Mouse (Mus musculus) ZHBTc4 (cell line): ENCODE measurements around the gene Ldlrap1.
"Not testable (repeated sequence)": the region's sequence is repeated elsewhere in the genome, so short reads cannot be mapped to it uniquely, and the experiment has no call there.

Source experiments
- DNase-seq: peaks from one replicate; pipeline ENCODE4 v3.0.0-alpha.2; 2011; ENCODE audit warnings: low read depth, low spot score

Gene Ldlrap1

DNA sequence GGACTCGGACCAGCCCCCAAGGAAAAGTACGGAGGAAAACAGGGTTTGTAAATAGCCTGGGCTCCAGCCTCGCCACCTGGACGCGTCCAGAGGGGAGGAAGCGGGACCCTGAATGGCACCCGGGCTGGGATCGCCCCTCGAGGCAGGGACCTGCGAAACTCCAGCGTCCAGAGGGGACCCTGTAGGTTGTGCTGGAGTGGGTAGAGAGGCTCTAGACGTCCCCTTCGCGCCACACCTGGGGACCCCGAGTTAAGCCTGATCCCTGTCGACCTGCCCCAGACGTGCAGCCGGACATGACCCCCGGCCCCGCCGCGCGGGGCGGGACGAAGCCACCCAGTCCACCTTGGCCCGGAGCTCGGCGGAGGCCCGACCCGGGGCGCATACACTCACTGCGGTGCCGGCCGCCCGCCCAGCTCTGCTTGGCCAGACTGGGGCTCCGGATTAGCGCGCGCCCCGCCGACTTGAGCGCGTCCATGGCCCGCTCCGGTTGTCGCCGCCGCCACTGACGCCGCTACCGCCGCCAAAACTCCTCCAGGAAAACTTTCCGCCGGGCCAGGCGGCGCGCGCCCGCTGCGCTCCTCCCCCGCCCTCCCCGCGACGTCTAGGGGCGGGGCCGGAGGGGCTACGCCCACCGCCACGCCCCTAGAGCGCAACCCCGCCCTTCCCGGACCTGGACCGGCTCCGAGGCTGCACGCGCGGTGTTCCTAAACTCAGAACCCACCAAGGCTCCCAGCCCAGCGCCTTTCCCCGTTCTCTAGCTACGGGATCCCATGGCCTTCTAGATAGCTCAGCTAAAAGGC, at the start of gene Ldlrap1:
Ldlrap1 (minus strand) TSS at position 599 of the 800 bp plus-strand sequence.
- DNase-seq = peak; percentile 88

GRCm38 (mm10) chr4:134814229-134814571, 46.4 kb upstream of the Ldlrap1 start:
- DNase-seq = no peak

- DNase-seq = peak; percentile 31
These were observed 45.8 kb upstream of the Ldlrap1 start for GRCm38 (mm10) chr4:134813406-134814228.

GRCm38 (mm10) chr4:134804765-134805164, 36.9 kb upstream of the Ldlrap1 start:
- DNase-seq = no peak

- no peak for DNase-seq
These were observed 34.9 kb upstream of the Ldlrap1 start for GRCm38 (mm10) chr4:134802765-134803164.

- no peak for DNase-seq
These were observed 34.3 kb upstream of the Ldlrap1 start for GRCm38 (mm10) chr4:134802155-134802554.

DNA sequence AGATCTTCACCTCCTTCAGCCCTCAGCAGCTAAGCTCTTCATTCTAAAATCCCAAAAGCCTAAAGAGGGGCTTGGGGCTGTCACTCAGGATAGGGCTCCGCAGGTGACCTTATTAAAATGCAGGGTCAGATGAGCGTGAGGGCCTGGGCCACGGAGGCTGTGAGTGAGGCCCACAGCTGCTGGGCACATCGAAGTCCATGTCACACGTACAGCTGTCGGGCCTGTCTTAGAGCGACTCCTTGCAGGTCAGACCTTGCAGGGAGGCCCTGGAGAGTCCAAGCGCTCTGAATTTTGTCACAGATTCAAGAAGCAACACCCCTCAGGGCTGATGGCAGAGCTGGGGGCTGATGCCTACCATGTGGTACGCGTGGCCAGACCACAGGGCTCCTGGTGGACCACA, 32.9 kb upstream of the Ldlrap1 start:
- no peak for DNase-seq

GRCm38 (mm10) chr4:134800098-134800497, 32.3 kb upstream of the Ldlrap1 start:
- no peak for DNase-seq

GRCm38 (mm10) chr4:134799272-134799671, 31.4 kb upstream of the Ldlrap1 start:
- peak; percentile 88 for DNase-seq

- DNase-seq = no peak
These were observed 31.0 kb upstream of the Ldlrap1 start for GRCm38 (mm10) chr4:134798861-134799260.

DNA sequence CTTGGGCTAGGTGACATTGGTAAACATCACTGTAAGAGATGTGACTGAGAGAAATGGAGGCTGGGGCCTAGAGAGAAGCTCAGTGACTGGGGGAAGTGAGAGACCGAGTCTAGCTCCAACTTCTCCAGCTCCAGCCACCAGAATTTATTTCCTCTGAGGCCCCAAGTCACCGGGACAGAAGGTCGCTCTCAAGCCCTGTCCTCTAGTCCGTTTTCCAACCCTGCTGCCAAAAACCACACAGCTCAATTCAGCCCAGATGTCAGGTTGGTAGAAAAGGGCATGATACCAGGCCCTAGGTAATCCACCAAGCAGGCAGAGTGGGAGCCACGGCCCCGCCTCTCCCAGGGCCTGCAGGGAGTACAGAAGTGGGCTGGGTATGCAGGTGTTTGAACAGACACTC, 29.8 kb upstream of the Ldlrap1 start:
- no peak for DNase-seq

DNA sequence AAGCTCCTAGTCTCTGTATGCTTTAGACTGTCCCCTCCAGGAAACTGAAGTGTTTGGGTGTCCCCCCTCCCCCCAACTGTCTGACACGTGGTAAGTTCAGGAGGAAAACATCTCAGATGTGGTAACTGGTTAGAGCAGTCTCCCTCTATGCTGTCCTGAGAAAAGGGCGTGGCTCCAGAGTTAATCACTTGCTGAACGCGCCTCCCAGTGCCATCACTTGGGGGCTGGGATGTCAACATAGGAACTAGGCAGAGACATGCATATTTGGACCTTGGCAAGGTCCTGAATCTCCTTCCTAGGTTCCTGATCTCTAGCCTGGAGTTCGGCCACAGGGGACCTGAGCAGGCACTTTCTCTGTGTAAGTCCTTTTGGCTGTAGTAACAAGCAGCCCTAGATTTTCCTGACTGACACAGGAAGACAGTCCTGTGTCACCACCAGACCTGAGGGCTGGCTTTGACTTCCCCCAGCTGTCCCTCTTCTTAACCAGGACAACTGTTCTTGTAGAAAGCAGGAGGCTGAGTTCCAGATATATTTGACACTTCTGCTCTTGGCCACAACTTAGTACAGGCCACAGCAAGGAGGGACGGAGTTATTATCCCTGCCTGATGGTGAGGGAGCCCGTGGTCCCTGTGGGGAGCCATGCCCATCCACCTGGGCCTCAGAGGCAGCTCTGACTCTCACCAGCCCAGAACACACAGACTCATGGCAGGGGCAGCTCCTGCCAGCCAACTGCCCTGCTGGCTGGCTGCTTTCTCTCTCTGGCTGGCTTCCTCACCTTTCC, 28.9 kb upstream of the Ldlrap1 start:
- DNase-seq = peak; percentile 63

DNA sequence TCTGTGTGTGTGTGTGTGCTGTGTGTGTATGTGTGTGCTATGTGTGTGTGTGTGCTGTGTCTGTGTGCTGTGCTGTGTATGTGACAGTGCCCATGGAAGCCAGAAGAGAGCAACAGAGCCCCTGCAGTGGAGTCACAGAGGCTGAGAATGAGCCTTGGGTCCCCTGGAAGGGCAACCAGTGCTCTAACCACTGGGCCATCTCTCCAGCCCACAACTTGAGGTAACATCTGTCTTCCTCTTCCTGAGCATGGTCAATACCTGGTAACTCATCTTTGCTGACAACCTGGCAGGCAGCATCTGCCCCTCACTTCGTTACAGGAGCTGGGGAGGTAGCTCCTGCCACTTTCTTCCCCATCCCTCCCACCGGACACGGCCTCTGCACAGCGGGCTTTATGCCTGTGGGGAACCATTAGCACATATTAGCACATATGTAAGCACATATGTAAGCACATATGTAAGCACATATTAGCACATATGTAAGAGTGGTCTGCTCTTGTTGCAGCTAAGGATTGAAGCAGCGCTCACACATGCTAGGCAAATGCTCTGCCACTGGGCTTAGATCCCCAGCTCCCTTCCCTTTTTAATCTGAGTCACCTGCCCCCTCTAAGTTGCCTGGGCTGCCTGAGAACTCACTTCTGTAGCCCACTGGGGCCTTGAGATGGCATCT, 28.1 kb upstream of the Ldlrap1 start:
- DNase-seq = no peak

GRCm38 (mm10) chr4:134794959-134795358, 27.1 kb upstream of the Ldlrap1 start:
- DNase-seq = not testable (repeated sequence)

- peak; percentile 77 for DNase-seq
These were observed 25.6 kb upstream of the Ldlrap1 start for GRCm38 (mm10) chr4:134793213-134793956.

DNA sequence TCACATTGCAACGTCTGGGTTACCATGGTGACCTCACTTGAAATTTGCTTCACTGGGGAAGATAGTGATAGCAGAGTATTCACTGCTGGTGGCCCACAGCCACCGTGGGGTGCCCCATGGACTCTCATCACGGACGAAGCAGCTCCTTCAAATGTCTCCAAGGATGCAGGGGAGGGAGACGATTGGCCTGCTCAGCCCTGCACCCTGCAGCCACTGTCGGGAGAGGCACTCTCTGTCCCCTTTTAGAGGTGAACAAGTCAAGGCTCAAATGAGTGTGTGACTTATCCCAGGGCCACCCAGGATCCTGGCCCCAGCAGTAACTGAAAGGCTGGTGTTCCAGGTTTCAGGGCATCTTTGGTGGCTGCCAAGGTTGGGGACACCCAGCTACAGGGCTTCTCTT, 23.9 kb upstream of the Ldlrap1 start:
- DNase-seq = no peak

GRCm38 (mm10) chr4:134786946-134787345, 19.1 kb upstream of the Ldlrap1 start:
- peak; percentile 79 for DNase-seq

DNA sequence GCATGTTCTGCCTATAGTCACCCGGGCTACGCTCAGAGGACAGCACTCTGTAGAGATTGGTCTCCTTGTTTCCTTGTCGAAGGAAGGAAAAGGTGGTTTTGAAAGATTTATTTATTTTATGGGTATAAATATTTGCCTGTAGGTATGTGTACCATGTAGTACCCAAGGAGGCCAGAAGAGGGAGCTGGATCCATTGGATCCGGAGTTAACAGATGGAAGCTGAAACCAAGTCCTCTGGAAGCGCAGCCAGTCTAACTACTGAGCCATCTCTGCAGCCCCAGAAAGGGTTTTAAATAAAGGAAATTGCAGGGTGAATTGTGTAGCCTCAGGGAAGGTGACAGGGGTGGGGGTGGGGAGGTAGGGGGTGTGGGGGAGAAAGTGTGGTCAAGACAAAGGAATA, 16.9 kb upstream of the Ldlrap1 start:
- peak; percentile 88 for DNase-seq

- DNase-seq = peak; percentile 65
These were observed 11.5 kb upstream of the Ldlrap1 start for GRCm38 (mm10) chr4:134779136-134779934.

DNA sequence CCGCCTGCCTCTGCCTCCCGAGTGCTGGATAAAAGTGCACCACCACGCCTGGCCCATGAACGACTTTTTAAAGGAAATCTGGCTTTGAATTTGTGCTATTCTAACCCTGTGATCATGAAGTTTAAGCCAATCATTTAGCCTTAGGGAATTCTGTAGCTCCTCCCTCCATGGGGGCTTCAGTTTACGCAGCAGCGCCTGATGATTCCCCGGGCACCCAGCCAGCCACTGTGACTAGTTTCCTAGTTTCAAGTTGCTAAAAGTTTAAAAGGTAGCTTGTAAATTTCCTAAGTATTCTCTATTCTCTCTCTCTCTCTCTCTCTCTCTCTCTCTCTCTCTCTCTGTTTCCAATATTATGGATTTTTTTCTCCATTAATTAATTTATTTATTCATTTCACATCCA, 8.4 kb upstream of the Ldlrap1 start:
- no peak for DNase-seq
